Mouse (Mus musculus): ENCODE measurements around the gene Il15ra.

DNA sequence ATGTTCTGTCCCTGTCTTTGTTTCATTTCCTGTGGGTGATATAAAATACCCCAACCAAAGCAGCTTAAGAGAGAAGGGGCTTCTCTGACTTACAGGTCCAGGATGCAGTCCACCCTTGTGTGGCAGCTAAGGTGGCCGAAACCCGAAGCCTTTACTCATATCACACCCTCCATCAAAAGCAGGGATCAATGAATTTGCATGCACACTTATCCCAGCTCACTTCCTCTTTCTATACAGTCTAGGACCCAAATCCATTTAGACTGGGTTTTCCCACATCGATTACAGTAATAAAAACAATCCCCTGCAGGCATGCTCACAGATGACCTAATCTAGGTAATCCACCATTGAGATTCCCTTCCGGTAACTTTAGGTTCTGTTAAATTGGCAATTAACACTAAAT is 18.6 kb upstream of the Il15ra start:
- TF ChIP-seq EP300 (optimal IDR thresholded peaks at IDR 0.05) (no peak), CTCF (IDR thresholded peaks at IDR 0.05; ENCODE audit: low read depth) (no peak)
